Mouse (Mus musculus) splenic B cell, adult 2 months (primary cell): ENCODE data around the gene Clptm1.

Source experiments
- DNase-seq: peaks from one replicate; pipeline ENCODE4 v3.0.0-alpha.2; 2011; ENCODE audit warnings: low read depth, low spot score
- H3K27me3 ChIP-seq: 2 replicates; pipeline ENCODE4 v1.6.1; 2012; ENCODE audit warnings: mild to moderate bottlenecking, low read length, moderate library complexity, mixed read lengths; ENCODE audit not compliant: control insufficient read depth, poor library complexity, insufficient read depth, severe bottlenecking
- H3K36me3 ChIP-seq: 2 replicates; pipeline ENCODE4 v1.6.1; 2012; ENCODE audit warnings: mild to moderate bottlenecking, low read length, moderate library complexity, mixed read lengths; ENCODE audit not compliant: control insufficient read depth, poor library complexity, insufficient read depth, severe bottlenecking

Gene Clptm1

GRCm38 (mm10) chr7:19685374-19685773 lies 20.5 kb upstream of the Clptm1 start:
- Histone ChIP-seq H3K36me3 (no peaks in the 10 kb centered on the region), H3K27me3 (no peaks in the 10 kb centered on the region)
- DNase-seq = no peak

- no peaks in the 10 kb centered on the region for H3K27me3 ChIP-seq
- DNase-seq = peak; percentile 72
- no peaks in the 10 kb centered on the region for H3K36me3 ChIP-seq
These were observed 19.0 kb upstream of the Clptm1 start for GRCm38 (mm10) chr7:19683771-19684201.

DNA sequence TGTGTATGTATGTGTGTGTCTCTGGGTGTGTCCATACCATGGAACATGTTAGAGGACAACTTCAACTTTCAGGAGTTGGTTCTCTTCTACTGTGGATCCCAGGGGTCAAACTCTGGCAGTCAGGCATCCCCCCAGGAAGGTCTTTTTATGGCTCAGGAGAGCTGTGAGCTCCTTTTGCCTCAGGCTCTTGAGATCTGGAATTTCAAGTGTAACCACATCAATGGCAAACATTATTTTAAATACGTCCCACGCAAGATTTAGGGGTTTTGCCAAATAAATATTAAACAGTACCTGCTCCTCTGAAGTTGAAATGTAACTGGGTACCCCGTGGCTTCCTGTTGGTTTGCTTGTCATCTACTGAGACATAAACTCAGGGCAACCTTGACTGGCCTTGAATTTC lies 18.1 kb upstream of the Clptm1 start:
- DNase-seq = no peak
- H3K27me3 ChIP-seq = no peaks in the 10 kb centered on the region
- H3K36me3 ChIP-seq = no peaks in the 10 kb centered on the region

GRCm38 (mm10) chr7:19681202-19681694 lies 16.4 kb upstream of the Clptm1 start, which contains the start of the genes Gm44805 and Apoc4:
Gene Gm44805, minus strand, starts transcription at chr7:19681423.
Gene Apoc4, minus strand, starts transcription at chr7:19681479.
- Histone ChIP-seq H3K36me3 (no peaks in the 10 kb centered on the region), H3K27me3 (no peaks in the 10 kb centered on the region)
- DNase-seq = no peak

- Histone ChIP-seq H3K27me3 (no peaks in the 10 kb centered on the region), H3K36me3 (no peaks in the 10 kb centered on the region)
- DNase-seq = no peak
These were observed 15.9 kb upstream of the Clptm1 start for GRCm38 (mm10) chr7:19680702-19681101.

DNA sequence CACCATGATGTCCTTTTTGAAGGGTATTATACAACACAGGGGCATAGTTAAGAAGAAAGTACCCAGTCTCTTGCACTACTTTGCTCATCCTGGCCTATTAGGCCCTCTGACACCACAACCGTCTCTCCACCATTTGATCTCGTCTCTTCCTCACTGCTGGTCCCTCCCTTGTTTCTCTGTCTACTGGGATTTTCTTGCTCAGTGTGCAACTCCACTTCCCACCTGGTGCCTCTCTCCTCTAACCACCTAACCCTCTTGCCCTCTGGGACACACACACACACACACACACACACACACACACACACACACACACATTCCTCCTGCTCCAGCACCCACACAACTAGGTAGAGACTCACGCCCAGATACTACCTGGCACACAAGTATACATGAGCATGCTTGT lies 14.1 kb upstream of the Clptm1 start:
- no peaks in the 10 kb centered on the region for H3K27me3 ChIP-seq
- H3K36me3 ChIP-seq = no peaks in the 10 kb centered on the region
- no peak for DNase-seq

- no peak for DNase-seq
- Histone ChIP-seq H3K27me3 (no peaks in the 10 kb centered on the region), H3K36me3 (no peaks in the 10 kb centered on the region)
These were observed 13.0 kb upstream of the Clptm1 start, which contains the start of gene Apoc2 for GRCm38 (mm10) chr7:19677872-19678271. Gene Apoc2, minus strand, starts transcription at chr7:19677941.

GRCm38 (mm10) chr7:19676662-19677061 lies 11.8 kb upstream of the Clptm1 start:
- H3K27me3 ChIP-seq = no peaks in the 10 kb centered on the region
- H3K36me3 ChIP-seq = no peaks in the 10 kb centered on the region
- no peak for DNase-seq

GRCm38 (mm10) chr7:19675824-19676223 lies 11.0 kb upstream of the Clptm1 start:
- Histone ChIP-seq H3K27me3 (no peaks in the 10 kb centered on the region), H3K36me3 (no peaks in the 10 kb centered on the region)
- no peak for DNase-seq

DNA sequence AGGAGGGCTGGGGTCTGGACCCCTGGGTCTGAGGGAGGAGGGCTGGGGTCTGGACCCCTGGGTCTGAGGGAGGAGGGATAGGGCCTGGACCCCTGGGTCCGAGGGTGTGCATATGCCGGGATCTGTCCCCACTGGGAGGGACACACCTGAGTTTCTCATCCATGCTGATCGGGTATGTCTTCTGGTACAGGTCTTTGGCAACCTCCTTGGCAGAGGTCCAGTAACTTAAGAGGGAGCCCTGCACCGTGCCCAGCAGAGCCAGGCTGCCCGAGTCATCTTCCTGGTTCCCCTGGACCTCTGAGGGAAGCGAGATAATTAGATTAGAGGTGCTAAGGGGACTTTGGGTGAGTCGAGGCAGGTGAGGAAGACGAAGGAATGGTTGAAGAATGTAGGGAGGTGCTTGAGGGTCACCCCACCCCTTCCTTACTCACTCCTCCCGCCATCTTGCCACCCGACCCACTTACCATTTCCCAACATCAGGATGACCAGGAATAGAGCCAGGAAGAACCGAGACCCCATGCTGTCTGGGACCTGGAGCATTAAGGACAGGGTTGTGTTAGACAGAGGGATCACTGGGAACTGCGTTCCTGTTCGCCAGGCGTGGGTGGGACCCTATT lies 8.4 kb upstream of the Clptm1 start:
- DNase-seq = no peak
- no peaks in the 10 kb centered on the region for H3K27me3 ChIP-seq

DNA sequence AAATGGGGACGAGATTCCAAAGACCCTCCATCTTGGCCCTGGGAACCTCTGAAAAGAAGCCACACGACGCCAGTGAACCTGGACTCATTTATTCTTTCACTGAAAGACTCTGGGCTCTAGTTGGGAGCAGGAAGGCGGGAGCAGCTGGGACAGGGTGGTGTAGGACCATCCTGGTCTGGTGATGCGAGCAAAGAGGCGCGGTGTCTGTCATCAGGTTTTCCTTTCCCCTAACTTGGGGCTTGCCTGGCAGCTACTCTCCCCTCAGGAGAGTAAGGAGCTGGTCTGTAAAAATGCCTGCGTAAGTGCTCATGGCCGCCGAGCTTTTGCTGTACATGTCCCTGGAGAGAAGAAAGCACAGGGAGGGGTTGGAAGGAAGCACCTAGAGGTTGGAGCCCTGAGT lies 6.7 kb upstream of the Clptm1 start:
- no peak for DNase-seq
- H3K27me3 ChIP-seq = no peaks in the 10 kb centered on the region
- no peaks in the 10 kb centered on the region for H3K36me3 ChIP-seq

More for the DNA sequence above, 8.4 kb upstream of the Clptm1 start:
- H3K36me3 ChIP-seq = no peaks in the 10 kb centered on the region

DNA sequence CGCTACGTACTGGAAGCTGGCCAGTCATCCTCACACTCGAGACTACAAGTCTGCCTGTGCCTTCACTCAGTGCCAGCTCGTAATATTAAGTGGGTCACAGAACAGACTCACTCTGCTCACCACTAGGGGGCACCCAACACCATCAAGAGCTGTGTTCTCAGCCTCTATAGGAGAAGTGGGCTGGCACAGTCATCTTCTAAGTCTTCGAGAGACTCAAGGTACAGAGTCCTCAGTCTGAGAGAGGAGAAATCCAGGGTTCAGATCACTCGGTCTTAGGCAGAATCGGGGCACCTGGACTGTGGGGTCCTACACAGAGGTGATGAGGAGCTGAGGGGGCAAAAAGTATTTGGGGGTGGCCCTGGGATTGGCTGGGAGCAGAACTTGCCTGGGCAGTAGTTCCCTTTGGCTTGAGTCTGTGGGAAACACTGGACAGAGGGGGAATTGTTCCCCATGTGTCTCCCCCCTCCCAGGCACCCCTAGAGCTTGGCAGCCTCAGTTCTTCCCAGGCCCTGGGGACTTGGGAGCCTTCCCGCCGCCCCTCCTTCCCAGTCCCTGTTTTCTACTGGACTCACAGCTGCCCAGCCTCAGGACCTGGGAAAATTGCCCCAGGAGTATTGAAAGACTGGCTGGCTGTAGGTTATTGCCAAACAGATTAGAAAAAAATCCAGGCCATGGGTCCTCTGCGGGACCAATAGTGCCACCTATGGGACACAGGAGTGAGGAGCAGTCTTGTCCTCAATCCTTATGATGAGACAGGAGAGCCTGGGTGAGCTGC lies 4.3 kb upstream of the Clptm1 start:
- Histone ChIP-seq H3K36me3 (no peaks in the 10 kb centered on the region), H3K27me3 (no peaks in the 10 kb centered on the region)
- DNase-seq = peak; percentile 96

DNA sequence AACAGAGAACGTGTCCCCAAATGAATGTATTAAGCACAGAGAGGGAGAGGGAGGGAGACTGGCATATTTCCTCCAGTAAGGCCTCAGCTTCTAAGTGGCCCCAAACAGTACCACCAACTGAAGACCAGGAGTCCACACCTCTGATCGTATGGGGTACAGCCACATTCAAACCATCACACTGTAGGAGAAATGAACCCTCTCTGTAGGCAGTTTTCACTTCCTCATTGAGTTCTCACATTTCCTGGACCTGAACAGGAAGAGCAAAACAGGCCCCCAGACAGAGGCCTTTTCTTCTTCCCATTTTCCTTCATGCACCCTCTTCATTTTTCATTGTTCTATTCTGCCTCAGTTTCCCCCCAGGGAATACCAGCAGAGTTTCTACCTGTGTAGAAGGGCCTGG lies 2.6 kb upstream of the Clptm1 start:
- peak; percentile 76 for DNase-seq
- no peaks in the 10 kb centered on the region for H3K36me3 ChIP-seq
- no peaks in the 10 kb centered on the region for H3K27me3 ChIP-seq

GRCm38 (mm10) chr7:19666750-19667149 lies 1.9 kb upstream of the Clptm1 start:
- H3K27me3 ChIP-seq = no peaks in the 10 kb centered on the region
- DNase-seq = peak; percentile 33
- no peaks in the 10 kb centered on the region for H3K36me3 ChIP-seq

DNA sequence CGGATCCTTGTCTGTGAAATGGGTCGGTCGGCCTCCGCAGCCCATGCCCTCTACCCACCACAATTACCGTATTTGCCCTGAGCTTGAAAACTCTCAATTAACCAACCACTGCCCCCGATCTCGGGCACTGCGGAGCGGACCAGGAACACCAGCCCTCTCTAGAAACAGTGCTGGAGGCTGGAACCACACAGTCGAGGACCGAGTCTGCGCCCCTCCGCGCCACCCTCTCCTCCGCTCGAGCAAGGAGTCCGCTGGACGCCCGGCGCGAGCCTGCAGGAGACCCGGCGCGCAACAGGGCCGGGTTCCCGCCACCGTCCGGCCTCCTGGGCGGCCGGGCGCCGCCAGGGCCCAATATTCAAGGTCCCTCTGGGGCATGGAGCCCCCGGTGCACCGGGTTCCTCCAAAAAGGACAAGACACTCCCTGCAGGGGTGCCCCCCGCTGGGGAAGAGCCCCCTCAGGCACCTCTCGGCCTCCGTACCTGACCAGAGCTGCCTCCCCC lies 328 bp downstream of the Clptm1 start:
- H3K27me3 ChIP-seq = no peaks in the 10 kb centered on the region
- no peak for DNase-seq
- no peaks in the 10 kb centered on the region for H3K36me3 ChIP-seq
